Mouse (Mus musculus): ENCODE results near the gene Carmil2. TPM values are rescaled to one million over a fixed set of nuclear protein-coding genes. Genes with fewer than 3 reads are reported as not detected.

Gene Carmil2
- total and polyA plus RNA-seq, 3 experiments: 2.0 to 33.2 (median 7.6) TPM

GRCm38 (mm10) chr8:105739216-105739615, 53.1 kb downstream of the Carmil2 start:
- Histone ChIP-seq H3K4me3 (replicated peaks in 1 of 3; ENCODE audit: low read depth in 2 of 3, low read length in 2 of 3, poor library complexity in 1 of 3) (no peak overlapping the region), H3K79me2 (replicated peaks; ENCODE audit: control insufficient read depth, extremely low read depth, insufficient read depth, poor library complexity, severe bottlenecking) (no peaks in the 10 kb centered on the region), H3K9me3 (replicated peaks; ENCODE audit: low read length) (no peaks in the 10 kb centered on the region), H3K36me3 (replicated peaks in 1 of 2; ENCODE audit: control insufficient read depth in 1 of 2, insufficient read depth in 1 of 2, low read length in 1 of 2) (no peaks in the 10 kb centered on the region), H3K27ac (ENCODE audit: insufficient read depth, low read depth) (no peak overlapping the region), H3K4me1 (ENCODE audit: control insufficient read depth in 1 of 2, insufficient read depth in 2 of 2) (peaks cover 5 to 27% of the 10 kb centered on the region in 2 experiments; a peak in 3 of 4 replicates), H3K9ac (ENCODE audit: insufficient read depth, low read depth) (no peak overlapping the region), H3K27me3 (replicated peaks) (no peaks in the 10 kb centered on the region), H3K4me2 (ENCODE audit: insufficient read depth, low read depth, poor library complexity, severe bottlenecking) (no peak overlapping the region)
- TF ChIP-seq CHD2 (IDR thresholded peaks at IDR 0.05; ENCODE audit: low read length) (no peak), SIN3A (IDR thresholded peaks at IDR 0.05; ENCODE audit: low read length) (no peak), ELF1 (IDR thresholded peaks at IDR 0.05; ENCODE audit: low read depth, low read length) (no peak), ZKSCAN1 (IDR thresholded peaks at IDR 0.05; ENCODE audit: borderline replicate concordance, low read depth, low read length) (no peak), ETS1 (conservative IDR thresholded peaks at IDR 0.05; ENCODE audit: low read depth, low read length) (no peak), USF2 (conservative IDR thresholded peaks at IDR 0.05; ENCODE audit: low read depth, low read length) (no peak), IRF4 (IDR thresholded peaks at IDR 0.05; ENCODE audit: low read depth, low read length) (no peak), KAT2A (IDR thresholded peaks at IDR 0.05; ENCODE audit: insufficient replicate concordance, low read length) (no peak), NELFE (IDR thresholded peaks at IDR 0.05; ENCODE audit: low read depth, low read length) (no peak), PAX5 (IDR thresholded peaks at IDR 0.05; ENCODE audit: low read length) (no peak), CHD1 (IDR thresholded peaks at IDR 0.05; ENCODE audit: low read depth, low read length) (no peak), POLR2A (IDR thresholded peaks at IDR 0.05; ENCODE audit: low read depth, low read length) (no peak), MAFK (IDR thresholded peaks at IDR 0.05; ENCODE audit: insufficient replicate concordance, low read length) (no peak), EP300 (IDR thresholded peaks at IDR 0.05; ENCODE audit: low read length) (no peak), JUND (conservative IDR thresholded peaks at IDR 0.05; ENCODE audit: low read depth, low read length) (no peak), GABPA (IDR thresholded peaks at IDR 0.05; ENCODE audit: insufficient replicate concordance, low read depth, low read length) (no peak), ZMIZ1 (IDR thresholded peaks at IDR 0.05; ENCODE audit: low read depth, low read length) (no peak), MYC (IDR thresholded peaks at IDR 0.05; ENCODE audit: low read depth, low read length) (no peak), RCOR1 (conservative IDR thresholded peaks at IDR 0.05; ENCODE audit: low read depth, low read length) (no peak), MAZ (IDR thresholded peaks at IDR 0.05; ENCODE audit: low read depth, low read length) (no peak)
- dilution Hi-C loops (cut with MboI; ENCODE audit: extremely low pct_ligation_motif_present, extremely low pct_unique_long_range_greater_than_20kb, low sequenced_read_pairs): no loop called here
- in situ Hi-C loops (cut with MboI; ENCODE audit: low pct_ligation_motif_present, low pct_unique_long_range_greater_than_20kb, low sequenced_read_pairs): no loop called here
- no peak for DNase-seq (ENCODE audit: extremely low read depth)

DNA sequence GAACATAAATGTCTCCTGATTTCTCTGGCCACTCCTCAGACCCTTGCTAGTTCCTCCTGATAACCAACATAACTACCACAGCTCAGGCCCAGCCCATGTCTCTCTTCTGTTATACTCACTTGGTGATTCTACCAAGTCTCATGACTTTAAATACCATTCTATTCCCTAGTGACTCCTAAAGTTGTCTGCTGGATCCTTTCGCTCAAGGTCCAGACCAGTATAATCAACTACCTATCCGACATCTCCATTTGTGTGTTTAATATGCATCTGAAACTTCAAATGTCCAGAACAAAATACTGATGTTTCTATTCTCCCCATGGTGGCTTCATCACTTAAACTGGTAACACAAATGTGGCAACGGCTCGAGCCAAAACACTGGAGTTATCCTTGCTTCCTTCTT, 57.2 kb downstream of the Carmil2 start:
- no peak overlapping the region for H3K27ac ChIP-seq (ENCODE audit: insufficient read depth, low read depth)
- H3K27me3 ChIP-seq (replicated peaks): no peaks in the 10 kb centered on the region
- peak; percentile 32 for DNase-seq (ENCODE audit: extremely low read depth)
- no peak overlapping the region for H3K4me2 ChIP-seq (ENCODE audit: insufficient read depth, low read depth, poor library complexity, severe bottlenecking)
- dilution Hi-C loops (cut with MboI; ENCODE audit: extremely low pct_ligation_motif_present, extremely low pct_unique_long_range_greater_than_20kb, low sequenced_read_pairs): no loop called here
- no peak overlapping the region for H3K4me3 ChIP-seq (replicated peaks in 1 of 3; ENCODE audit: low read depth in 2 of 3, low read length in 2 of 3, poor library complexity in 1 of 3)
- no peaks in the 10 kb centered on the region for H3K36me3 ChIP-seq (replicated peaks in 1 of 2; ENCODE audit: control insufficient read depth in 1 of 2, insufficient read depth in 1 of 2, low read length in 1 of 2)
- H3K4me1 ChIP-seq (ENCODE audit: control insufficient read depth in 1 of 2, insufficient read depth in 2 of 2): peaks cover 14 to 42% of the 10 kb centered on the region in 2 experiments
- no peaks in the 10 kb centered on the region for H3K9me3 ChIP-seq (replicated peaks; ENCODE audit: low read length)
- in situ Hi-C loops (cut with MboI; ENCODE audit: low pct_ligation_motif_present, low pct_unique_long_range_greater_than_20kb, low sequenced_read_pairs): no loop called here
- TF ChIP-seq MAX (IDR thresholded peaks at IDR 0.05; ENCODE audit: low read length): no peak
- no peak for TF ChIP-seq USF2 (conservative IDR thresholded peaks at IDR 0.05; ENCODE audit: low read depth, low read length)
- TF ChIP-seq GABPA (IDR thresholded peaks at IDR 0.05; ENCODE audit: insufficient replicate concordance, low read depth, low read length): no peak
- no peak for TF ChIP-seq CTCF (conservative IDR thresholded peaks at IDR 0.05 in 1 of 2, IDR thresholded peaks at IDR 0.05 in 1 of 2; ENCODE audit: low read depth in 2 of 2, low read length in 2 of 2)
- no peak for TF ChIP-seq KAT2A (IDR thresholded peaks at IDR 0.05; ENCODE audit: insufficient replicate concordance, low read length)
- TF ChIP-seq ETS1 (conservative IDR thresholded peaks at IDR 0.05; ENCODE audit: low read depth, low read length): no peak
- TF ChIP-seq NRF1 (IDR thresholded peaks at IDR 0.05; ENCODE audit: low read depth, low read length): no peak
- TF ChIP-seq MYC (IDR thresholded peaks at IDR 0.05; ENCODE audit: low read depth, low read length): no peak
- TF ChIP-seq POLR2AphosphoS2 (IDR thresholded peaks at IDR 0.05; ENCODE audit: low read depth, low read length): no peak
- TF ChIP-seq MAFK (IDR thresholded peaks at IDR 0.05; ENCODE audit: insufficient replicate concordance, low read length): no peak
- no peak for TF ChIP-seq POLR2A (IDR thresholded peaks at IDR 0.05; ENCODE audit: low read depth, low read length)
- no peak for TF ChIP-seq ZMIZ1 (IDR thresholded peaks at IDR 0.05; ENCODE audit: low read depth, low read length)
- no peak for TF ChIP-seq SMC3 (IDR thresholded peaks at IDR 0.05; ENCODE audit: low read depth, low read length)
- TF ChIP-seq UBTF (IDR thresholded peaks at IDR 0.05; ENCODE audit: low read depth, low read length): no peak
- no peak for TF ChIP-seq MEF2A (IDR thresholded peaks at IDR 0.05; ENCODE audit: borderline replicate concordance, low read depth, low read length)
- no peak for TF ChIP-seq MXI1 (IDR thresholded peaks at IDR 0.05; ENCODE audit: low read depth, low read length)
- TF ChIP-seq CHD2 (IDR thresholded peaks at IDR 0.05; ENCODE audit: low read length): no peak
- no peak for TF ChIP-seq TBP (conservative IDR thresholded peaks at IDR 0.05; ENCODE audit: low read depth, low read length)
- TF ChIP-seq USF1 (IDR thresholded peaks at IDR 0.05; ENCODE audit: low read depth, low read length): no peak
- no peaks in the 10 kb centered on the region for H3K79me2 ChIP-seq (replicated peaks; ENCODE audit: control insufficient read depth, extremely low read depth, insufficient read depth, poor library complexity, severe bottlenecking)
- H3K9ac ChIP-seq (ENCODE audit: insufficient read depth, low read depth): no peak overlapping the region
